Mouse (Mus musculus) embryo, embryonic 11 days (tissue): ENCODE measurements at regions not wholly inside any gene's neighbourhood (a gene's known extent, or its start where the extent isn't known, plus 50 kb on each side); places are given as distances from the start of the nearest gene placed in this dataset.

Source experiments
- DNase-seq: peaks from one replicate; pipeline ENCODE4 v3.0.0-alpha.2; 2015

DNA sequence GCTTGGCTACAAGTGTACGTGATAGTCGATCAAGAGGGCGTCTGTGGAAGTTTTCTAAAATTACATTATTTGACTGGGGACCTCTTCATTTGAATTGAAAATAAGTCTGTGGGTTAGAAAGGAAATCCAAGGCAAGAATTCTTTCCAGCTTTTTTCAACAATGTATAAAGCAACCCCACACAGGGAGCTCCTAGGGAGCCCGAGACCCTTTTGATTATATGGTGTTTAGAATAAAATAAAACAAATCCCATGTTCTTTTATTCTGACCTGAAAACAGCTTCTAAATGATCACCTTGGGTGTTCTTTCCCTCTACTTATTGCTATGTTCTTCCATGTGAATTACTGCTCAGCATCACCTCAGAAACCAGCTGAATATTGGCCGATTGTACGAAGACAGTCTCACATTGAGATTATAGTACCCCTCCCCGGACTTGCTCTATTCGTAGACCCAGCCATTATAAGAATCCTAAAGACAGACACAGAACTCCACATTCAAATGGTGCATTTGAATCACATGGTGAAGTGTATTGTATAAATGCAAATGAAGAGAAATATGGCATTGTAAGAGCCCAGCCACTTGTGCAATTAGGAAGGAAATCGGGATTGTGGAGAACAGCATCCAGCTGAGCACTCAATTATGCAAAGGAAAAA is 236.3 kb upstream of the Map3k7 start:
- DNase-seq: no peak

- DNase-seq: no peak
Observed at GRCm38 (mm10) chr4:31728149-31728516, 235.8 kb upstream of the Map3k7 start.

DNA sequence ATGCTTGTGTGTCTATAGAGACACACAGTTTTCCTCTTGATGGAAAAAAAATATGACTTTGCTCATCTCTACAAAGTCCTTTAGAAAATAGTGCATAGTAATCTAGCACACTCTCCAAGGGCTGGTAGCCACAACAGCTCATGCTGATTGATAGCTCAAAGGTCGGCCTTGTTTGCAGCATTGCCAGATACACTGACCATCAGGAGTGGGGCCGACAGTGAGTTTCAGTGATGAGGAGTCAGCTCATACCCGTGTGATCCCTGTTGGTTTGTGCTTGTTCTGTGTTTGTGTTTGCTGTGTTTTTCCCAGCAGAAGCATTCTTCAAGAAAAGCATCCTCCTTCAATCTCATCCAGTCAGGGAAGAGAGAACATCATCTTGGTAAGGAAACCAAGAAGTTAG is 220.1 kb upstream of the Map3k7 start:
- no peak for DNase-seq

- no peak for DNase-seq
Observed at GRCm38 (mm10) chr4:31744431-31744830, 219.5 kb upstream of the Map3k7 start.

GRCm38 (mm10) chr4:31753677-31754312 is 210.1 kb upstream of the Map3k7 start:
- DNase-seq: no peak

GRCm38 (mm10) chr4:31757126-31757525 is 206.8 kb upstream of the Map3k7 start:
- DNase-seq: no peak

DNA sequence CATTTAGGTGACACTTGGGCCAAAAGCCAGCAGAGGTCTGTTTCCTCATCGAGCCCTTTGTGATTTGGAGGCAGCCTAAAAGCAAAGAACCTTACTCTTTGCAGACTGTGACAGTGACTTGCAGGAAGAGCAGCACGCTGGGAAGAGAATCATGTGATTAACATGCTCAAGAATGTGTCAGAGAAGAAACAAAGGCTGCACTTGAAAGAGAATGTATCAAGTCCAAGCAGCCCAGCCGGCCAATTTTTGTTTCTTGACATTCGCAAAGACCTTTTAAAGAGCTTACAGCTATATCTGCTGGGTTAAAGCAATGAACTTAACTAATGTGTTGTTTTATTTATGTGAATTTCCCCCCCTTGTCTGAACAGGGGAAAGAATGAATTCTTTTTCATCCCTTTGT is 203.8 kb upstream of the Map3k7 start:
- DNase-seq: no peak

- no peak for DNase-seq
Observed at GRCm38 (mm10) chr4:31762199-31762598, 201.7 kb upstream of the Map3k7 start.

DNA sequence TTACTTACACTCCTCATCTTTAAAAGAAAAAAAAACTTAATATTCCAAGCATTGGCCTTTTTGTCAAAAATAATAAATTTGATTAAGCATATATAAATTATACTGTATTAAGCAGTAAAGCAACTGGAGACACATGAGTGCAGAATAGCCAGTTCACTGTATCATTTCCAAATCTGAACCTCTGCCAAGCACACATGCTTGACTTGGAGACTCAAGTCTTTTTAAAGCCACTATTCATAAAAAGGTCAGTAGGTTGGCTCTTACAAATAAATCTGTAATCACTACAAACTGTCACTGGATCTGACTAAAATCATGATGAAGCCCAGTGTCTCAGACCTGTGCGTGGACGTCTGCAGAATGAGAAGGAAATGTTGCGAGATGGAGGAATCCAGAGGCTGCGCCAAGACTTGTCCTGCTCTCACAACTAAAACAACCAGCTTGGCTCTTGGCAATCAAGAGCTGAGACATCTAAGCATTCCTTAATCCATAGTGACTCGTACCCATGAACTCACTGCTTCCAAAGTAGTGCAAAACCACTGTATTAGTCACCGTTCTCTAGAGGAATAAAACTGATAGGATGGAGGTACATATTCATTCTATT is 195.8 kb upstream of the Map3k7 start:
- no peak for DNase-seq

- DNase-seq: no peak
Observed at GRCm38 (mm10) chr4:31769325-31769724, 194.6 kb upstream of the Map3k7 start.

DNA sequence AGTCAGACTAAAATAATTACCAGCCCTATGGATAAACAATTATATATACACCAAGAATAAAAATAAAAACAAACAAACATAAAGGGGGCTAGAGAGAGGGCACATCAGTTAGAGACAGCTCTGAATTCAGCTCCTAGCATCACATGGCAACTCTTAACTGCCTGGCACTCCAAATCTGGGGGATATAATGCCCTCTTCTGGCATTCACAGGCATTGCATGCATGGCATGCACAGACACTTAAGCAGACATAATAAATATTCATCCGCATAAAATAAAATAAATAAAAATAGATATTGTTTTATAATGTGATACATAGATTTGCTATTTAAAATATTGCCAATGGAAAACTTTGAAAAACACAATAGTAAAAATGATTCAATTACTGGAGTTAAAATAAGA is 177.6 kb upstream of the Map3k7 start:
- DNase-seq: no peak

DNA sequence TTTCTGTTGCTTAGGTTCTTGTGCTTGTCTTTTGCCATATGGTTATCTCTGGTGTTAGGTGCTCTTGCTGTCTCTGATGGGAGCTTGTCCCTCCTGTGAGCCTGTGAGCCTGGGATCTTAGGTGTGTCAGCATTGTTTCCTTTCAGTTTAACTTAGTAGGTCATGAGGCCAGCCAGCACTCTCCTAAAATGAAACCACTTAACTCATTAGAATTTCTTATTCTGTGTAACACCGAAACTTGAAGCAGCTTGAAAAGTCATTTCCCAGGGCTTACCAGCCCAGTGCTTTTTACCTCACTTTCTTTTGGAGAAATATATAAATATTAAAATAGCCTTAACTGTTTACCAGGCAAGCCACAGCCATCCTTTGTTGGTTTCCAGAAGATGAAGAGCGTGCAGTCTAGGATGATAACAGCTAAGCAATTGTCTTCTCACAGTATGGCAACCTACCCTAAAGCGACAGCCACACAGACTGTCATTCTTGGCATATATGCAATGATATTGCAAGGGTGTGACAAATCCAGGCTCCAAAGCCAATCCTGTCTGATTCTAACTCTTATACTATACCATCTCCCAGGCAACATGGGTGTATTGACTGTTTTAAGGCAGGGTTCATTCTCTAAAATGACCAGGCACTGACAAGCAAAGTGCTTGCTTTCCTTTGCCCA is 146.2 kb upstream of the Map3k7 start:
- no peak for DNase-seq

- no peak for DNase-seq
Observed at GRCm38 (mm10) chr4:31819521-31820259, 144.2 kb upstream of the Map3k7 start.

GRCm38 (mm10) chr4:31823574-31824348 is 140.1 kb upstream of the Map3k7 start:
- peak; percentile 57 for DNase-seq

GRCm38 (mm10) chr4:31824518-31825437 is 139.1 kb upstream of the Map3k7 start:
- DNase-seq: peak; percentile 41

GRCm38 (mm10) chr4:31825438-31825830 is 138.5 kb upstream of the Map3k7 start:
- peak; percentile 34 for DNase-seq

- DNase-seq: no peak
Observed at GRCm38 (mm10) chr4:31826661-31827060, 137.2 kb upstream of the Map3k7 start.

- no peak for DNase-seq
Observed at GRCm38 (mm10) chr4:31827266-31827665, 136.6 kb upstream of the Map3k7 start.

GRCm38 (mm10) chr4:31830241-31830640 is 133.7 kb upstream of the Map3k7 start:
- peak; percentile 59 for DNase-seq

GRCm38 (mm10) chr4:31831469-31831868 is 132.4 kb upstream of the Map3k7 start:
- no peak for DNase-seq

DNA sequence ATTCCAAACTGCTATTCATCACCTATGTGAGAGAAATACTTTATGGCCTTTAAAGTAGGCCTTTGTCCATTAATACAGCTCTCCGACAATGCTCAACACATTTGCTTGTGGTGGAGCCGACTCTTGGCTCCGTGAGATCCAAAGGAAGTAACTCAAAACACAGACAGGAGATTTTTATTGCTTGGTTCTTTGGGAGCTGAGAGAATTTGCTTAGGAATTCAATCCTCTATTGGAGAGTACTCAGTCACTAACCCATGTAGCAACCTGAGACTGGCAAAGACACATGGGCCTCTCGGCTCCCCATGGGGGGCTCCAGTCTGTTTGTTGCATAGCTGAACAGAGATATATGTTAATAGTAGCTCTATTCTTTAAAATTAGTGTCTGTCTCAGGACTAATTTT is 130.1 kb upstream of the Map3k7 start:
- DNase-seq: no peak
